Mouse (Mus musculus): ENCODE results near the gene Zfp775. TPM values are rescaled to one million over a fixed set of nuclear protein-coding genes. Genes with fewer than 3 reads are reported as not detected.

The Zfp775 gene
- total RNA-seq, 1 experiment: 3.5 TPM

DNA sequence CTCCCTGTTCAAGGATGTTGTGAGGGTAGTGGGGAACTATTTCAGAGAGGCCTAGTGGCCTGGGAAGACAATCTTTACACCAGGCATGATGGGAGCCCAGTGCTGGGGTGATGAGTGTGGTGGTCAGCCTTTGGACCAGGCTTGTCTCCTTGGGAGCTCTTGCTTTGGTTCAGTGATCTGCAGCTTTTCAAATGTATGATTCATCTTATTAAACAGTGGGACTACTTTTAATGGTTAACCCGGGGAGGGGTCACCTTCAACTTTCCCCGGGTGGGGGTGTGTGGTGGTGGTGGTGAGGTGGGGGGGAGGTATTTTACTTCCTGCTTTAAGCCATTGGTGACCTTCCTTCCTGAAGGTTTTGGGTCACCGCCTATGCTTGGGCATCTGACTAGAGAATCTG lies 26.5 kb downstream of the Zfp775 start:
- Histone ChIP-seq H3K9me3 (ENCODE audit: control insufficient read depth, insufficient read depth, low read depth, low read length) (no peaks in the 10 kb centered on the region), H3K9ac (ENCODE audit: insufficient read depth, low read depth, low read length, poor library complexity, severe bottlenecking) (no peak overlapping the region), H3K27ac (ENCODE audit: insufficient read depth, low read depth, low read length, poor library complexity, severe bottlenecking) (no peak overlapping the region), H3K36me3 (ENCODE audit: control insufficient read depth, insufficient read depth, low read length, poor library complexity, severe bottlenecking) (no peaks in the 10 kb centered on the region), H3K4me3 (ENCODE audit: insufficient read depth in 1 of 2, low read depth in 1 of 2, low read length in 2 of 2, poor library complexity in 1 of 2, severe bottlenecking in 1 of 2) (no peak overlapping the region), H3K4me1 (ENCODE audit: control insufficient read depth in 2 of 2, insufficient read depth in 2 of 2, low read length in 2 of 2, poor library complexity in 1 of 2) (peaks cover 0 to 5% of the 10 kb centered on the region in 2 experiments; a peak in 1 of 4 replicates)
- no peak for TF ChIP-seq CHD2 (IDR thresholded peaks at IDR 0.05; ENCODE audit: low read depth, low read length)
- no peak for TF ChIP-seq ZC3H11A (IDR thresholded peaks at IDR 0.05; ENCODE audit: borderline replicate concordance, low read depth, low read length)
- TF ChIP-seq MAFK (IDR thresholded peaks at IDR 0.05; ENCODE audit: insufficient read depth, low read depth, low read length): no peak
- TF ChIP-seq HCFC1 (IDR thresholded peaks at IDR 0.05; ENCODE audit: borderline replicate concordance, insufficient read depth, low read length): no peak
- TF ChIP-seq ZNF384 (IDR thresholded peaks at IDR 0.05; ENCODE audit: low read depth, low read length): no peak
- in situ Hi-C loops (cut with MboI; ENCODE audit: low sequenced_read_pairs in 2 of 2, unreplicated experiment in 2 of 2): no loop called here
- no peak for DNase-seq (ENCODE audit: low read depth, low spot score)

DNA sequence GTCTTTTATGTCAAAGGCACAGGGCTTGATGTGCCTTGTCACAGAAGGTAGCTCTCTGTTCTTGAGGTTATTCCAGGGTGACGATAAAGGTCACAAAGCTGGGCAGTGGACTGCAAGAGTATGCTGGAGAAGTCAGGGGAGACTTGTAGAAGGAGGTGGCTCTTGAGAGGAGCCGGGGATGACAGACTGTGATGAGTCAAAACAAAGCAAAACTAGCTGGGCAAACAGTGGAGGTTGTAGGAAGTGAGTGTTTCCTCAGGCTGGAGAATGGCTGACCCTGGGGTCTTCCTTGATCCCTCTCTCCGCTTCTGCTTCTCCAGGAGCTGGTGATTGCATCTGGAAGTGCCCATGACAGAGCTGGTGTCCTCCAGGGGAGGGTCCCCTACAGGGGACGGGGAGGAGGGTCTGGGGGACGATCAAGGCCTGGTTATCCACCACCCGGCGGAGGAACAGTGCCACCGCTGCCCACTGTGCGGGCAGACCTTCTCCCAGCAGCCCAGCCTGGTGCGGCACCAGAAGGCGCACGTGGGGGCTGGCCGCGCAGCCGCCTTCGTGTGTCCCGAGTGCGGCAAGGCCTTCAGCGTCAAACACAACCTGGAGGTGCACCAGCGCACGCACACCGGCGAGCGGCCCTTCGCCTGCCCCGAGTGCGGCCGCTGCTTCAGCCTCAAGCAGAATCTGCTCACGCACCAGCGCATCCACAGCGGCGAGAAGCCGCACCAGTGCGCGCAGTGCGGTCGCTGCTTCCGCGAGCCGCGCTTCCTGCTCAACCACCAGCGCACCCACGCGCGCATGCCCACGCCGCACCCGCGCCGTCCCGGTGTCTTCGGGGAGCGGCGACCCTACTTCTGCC lies 27.2 kb downstream of the Zfp775 start:
- Histone ChIP-seq H3K9ac (ENCODE audit: insufficient read depth, low read depth, low read length, poor library complexity, severe bottlenecking) (peak overlapping the region; percentile 32), H3K9me3 (ENCODE audit: control insufficient read depth, insufficient read depth, low read depth, low read length) (no peaks in the 10 kb centered on the region), H3K4me3 (ENCODE audit: insufficient read depth in 1 of 2, low read depth in 1 of 2, low read length in 2 of 2, poor library complexity in 1 of 2, severe bottlenecking in 1 of 2) (peak overlapping the region; percentile 54 to 63), H3K36me3 (ENCODE audit: control insufficient read depth, insufficient read depth, low read length, poor library complexity, severe bottlenecking) (no peaks in the 10 kb centered on the region), H3K4me1 (ENCODE audit: control insufficient read depth in 2 of 2, insufficient read depth in 2 of 2, low read length in 2 of 2, poor library complexity in 1 of 2) (peaks cover 0 to 5% of the 10 kb centered on the region in 2 experiments; a peak in 1 of 4 replicates), H3K27ac (ENCODE audit: insufficient read depth, low read depth, low read length, poor library complexity, severe bottlenecking) (no peak overlapping the region)
- TF ChIP-seq HCFC1 (IDR thresholded peaks at IDR 0.05; ENCODE audit: borderline replicate concordance, insufficient read depth, low read length): no peak
- no peak for TF ChIP-seq ZNF384 (IDR thresholded peaks at IDR 0.05; ENCODE audit: low read depth, low read length)
- no peak for TF ChIP-seq ZC3H11A (IDR thresholded peaks at IDR 0.05; ENCODE audit: borderline replicate concordance, low read depth, low read length)
- no peak for TF ChIP-seq CHD2 (IDR thresholded peaks at IDR 0.05; ENCODE audit: low read depth, low read length)
- in situ Hi-C loops (cut with MboI; ENCODE audit: low sequenced_read_pairs in 2 of 2, unreplicated experiment in 2 of 2): no loop called here
- DNase-seq (ENCODE audit: low read depth, low spot score): no peak

DNA sequence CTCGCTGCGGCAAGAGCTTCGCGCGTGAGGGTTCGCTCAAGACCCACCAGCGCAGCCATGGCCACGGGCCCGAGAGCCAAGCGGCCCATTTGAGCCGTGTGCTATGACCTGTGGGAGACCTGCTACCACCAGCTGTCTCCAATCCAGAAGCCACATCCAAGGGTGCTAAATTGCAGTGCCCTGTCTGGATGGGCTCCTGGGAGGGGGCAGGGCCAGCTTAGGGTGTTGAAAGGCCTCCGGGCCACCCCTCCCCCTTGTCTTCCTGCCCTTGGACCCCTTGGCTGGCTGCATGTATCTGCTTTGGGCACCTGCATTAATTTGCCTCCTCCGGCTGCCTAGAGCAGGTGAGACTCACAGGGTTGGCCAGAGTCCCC lies 27.8 kb downstream of the Zfp775 start:
- Histone ChIP-seq H3K9me3 (ENCODE audit: control insufficient read depth, insufficient read depth, low read depth, low read length) (no peaks in the 10 kb centered on the region), H3K4me3 (ENCODE audit: insufficient read depth in 1 of 2, low read depth in 1 of 2, low read length in 2 of 2, poor library complexity in 1 of 2, severe bottlenecking in 1 of 2) (peak overlapping the region; percentile 54 to 63), H3K36me3 (ENCODE audit: control insufficient read depth, insufficient read depth, low read length, poor library complexity, severe bottlenecking) (no peaks in the 10 kb centered on the region), H3K4me1 (ENCODE audit: control insufficient read depth in 2 of 2, insufficient read depth in 2 of 2, low read length in 2 of 2, poor library complexity in 1 of 2) (peaks cover 0 to 5% of the 10 kb centered on the region in 2 experiments; a peak in 1 of 4 replicates), H3K9ac (ENCODE audit: insufficient read depth, low read depth, low read length, poor library complexity, severe bottlenecking) (peak overlapping the region; percentile 32), H3K27ac (ENCODE audit: insufficient read depth, low read depth, low read length, poor library complexity, severe bottlenecking) (no peak overlapping the region)
- TF ChIP-seq ZC3H11A (IDR thresholded peaks at IDR 0.05; ENCODE audit: borderline replicate concordance, low read depth, low read length) (no peak), HCFC1 (IDR thresholded peaks at IDR 0.05; ENCODE audit: borderline replicate concordance, insufficient read depth, low read length) (no peak), MAFK (IDR thresholded peaks at IDR 0.05; ENCODE audit: insufficient read depth, low read depth, low read length) (no peak), CHD2 (IDR thresholded peaks at IDR 0.05; ENCODE audit: low read depth, low read length) (no peak), ZNF384 (IDR thresholded peaks at IDR 0.05; ENCODE audit: low read depth, low read length) (no peak)
- no peak for DNase-seq (ENCODE audit: low read depth, low spot score)
- in situ Hi-C loops (cut with MboI; ENCODE audit: low sequenced_read_pairs in 2 of 2, unreplicated experiment in 2 of 2): no loop called here

DNA sequence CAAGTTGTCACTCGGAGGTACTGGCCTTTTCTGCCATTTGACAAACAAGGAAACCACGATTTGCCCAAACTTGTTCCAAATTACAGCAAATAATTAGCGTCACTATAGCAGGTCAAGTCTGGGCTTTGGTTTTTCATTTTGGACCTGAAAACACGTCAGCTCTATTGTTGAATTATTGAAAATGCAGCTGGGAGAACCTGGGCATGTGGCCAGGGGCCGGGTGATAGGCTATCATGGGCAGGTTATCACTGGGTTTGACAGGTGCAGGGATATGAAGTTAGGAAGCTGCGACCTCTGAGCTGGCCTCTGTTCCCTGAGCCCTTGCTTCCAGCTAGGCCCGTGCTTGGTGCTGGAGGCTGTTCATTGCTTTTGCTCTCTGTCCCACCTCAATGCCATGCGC lies 29.0 kb downstream of the Zfp775 start:
- no peak overlapping the region for H3K4me3 ChIP-seq (ENCODE audit: insufficient read depth in 1 of 2, low read depth in 1 of 2, low read length in 2 of 2, poor library complexity in 1 of 2, severe bottlenecking in 1 of 2)
- no peak for DNase-seq (ENCODE audit: low read depth, low spot score)
- in situ Hi-C loops (cut with MboI; ENCODE audit: low sequenced_read_pairs in 2 of 2, unreplicated experiment in 2 of 2): no loop called here

More for the DNA sequence above, 29.0 kb downstream of the Zfp775 start:
- no peak for TF ChIP-seq ZC3H11A (IDR thresholded peaks at IDR 0.05; ENCODE audit: borderline replicate concordance, low read depth, low read length)
- no peak for TF ChIP-seq CHD2 (IDR thresholded peaks at IDR 0.05; ENCODE audit: low read depth, low read length)
- TF ChIP-seq HCFC1 (IDR thresholded peaks at IDR 0.05; ENCODE audit: borderline replicate concordance, insufficient read depth, low read length): no peak
- no peak for TF ChIP-seq MAFK (IDR thresholded peaks at IDR 0.05; ENCODE audit: insufficient read depth, low read depth, low read length)
- no peak for TF ChIP-seq ZNF384 (IDR thresholded peaks at IDR 0.05; ENCODE audit: low read depth, low read length)
- Histone ChIP-seq H3K36me3 (ENCODE audit: control insufficient read depth, insufficient read depth, low read length, poor library complexity, severe bottlenecking) (no peaks in the 10 kb centered on the region), H3K27ac (ENCODE audit: insufficient read depth, low read depth, low read length, poor library complexity, severe bottlenecking) (no peak overlapping the region), H3K9me3 (ENCODE audit: control insufficient read depth, insufficient read depth, low read depth, low read length) (no peaks in the 10 kb centered on the region), H3K4me1 (ENCODE audit: control insufficient read depth in 2 of 2, insufficient read depth in 2 of 2, low read length in 2 of 2, poor library complexity in 1 of 2) (peaks cover 0 to 5% of the 10 kb centered on the region in 2 experiments; a peak in 1 of 4 replicates), H3K9ac (ENCODE audit: insufficient read depth, low read depth, low read length, poor library complexity, severe bottlenecking) (no peak overlapping the region)

Data from ES-E14 (cell line).